Mouse (Mus musculus): ENCODE results near the gene Gm49358. TPM values are rescaled to one million over a fixed set of nuclear protein-coding genes. Genes with fewer than 3 reads are reported as not detected.

The Gm49358 gene
- total and polyA plus RNA-seq, 2 experiments from 2014 or later, result 4.2 TPM; not detected in 1

DNA sequence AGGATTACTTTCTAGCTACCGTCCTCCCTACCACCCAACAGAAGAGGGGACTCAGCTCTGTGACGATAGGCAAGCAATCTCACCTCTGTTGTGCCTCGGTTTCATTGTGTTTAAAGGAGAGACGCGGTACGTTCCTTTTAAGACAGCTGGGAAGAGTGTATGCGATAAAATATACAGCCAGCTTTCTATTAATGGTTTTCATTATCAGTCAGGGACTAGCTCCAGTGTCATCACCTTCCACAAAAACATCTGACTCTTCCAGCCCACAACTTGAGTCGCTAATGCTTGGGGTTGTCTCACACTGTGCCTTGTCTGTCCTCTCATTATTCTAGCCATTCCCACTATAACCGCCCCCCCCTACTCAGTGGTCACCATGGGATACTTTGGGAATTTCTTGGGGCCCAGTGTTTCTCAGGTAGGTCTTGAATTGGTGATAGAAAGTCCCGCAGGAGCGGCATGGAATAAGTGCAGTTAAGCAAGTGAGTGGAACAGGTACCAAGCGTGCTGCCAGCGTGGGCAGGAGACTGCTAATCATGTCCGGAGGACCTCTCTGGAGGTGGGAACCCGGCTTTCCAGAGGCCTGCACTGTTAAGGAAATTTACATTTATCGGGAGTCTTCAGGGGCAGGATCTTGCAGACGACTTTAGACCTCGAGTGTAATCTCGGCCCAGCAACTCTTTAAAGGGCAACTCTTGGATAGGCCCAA, 14.0 kb downstream of the Gm49358 start:
- H3K9ac ChIP-seq (replicated peaks; ENCODE audit: low read length), result peak overlapping the region; percentile 59; the same call in 1 of the 2 replicates
- H3K27ac ChIP-seq, result peak overlapping the region; percentile 76
- peak overlapping the region; percentile 84 for H3K4me2 ChIP-seq (ENCODE audit: low read depth, low read length)
- TF ChIP-seq CTCF (IDR thresholded peaks at IDR 0.05; ENCODE audit: low read depth), result no peak
- no peaks in the 10 kb centered on the region for H3K27me3 ChIP-seq (ENCODE audit: insufficient read depth, low read length)
- no peaks in the 10 kb centered on the region for H3K9me3 ChIP-seq (ENCODE audit: low read length)
- H3K4me3 ChIP-seq (ENCODE audit: low read length), result peak overlapping the region; percentile 64
- 0 out of 2 replicates have a peak, but pooled peaks have one; percentile 0 for ATAC-seq
- H3K4me1 ChIP-seq (ENCODE audit: insufficient read depth, low read length), result peaks cover 11% of the 10 kb centered on the region
- no peaks in the 10 kb centered on the region for H3K36me3 ChIP-seq (ENCODE audit: insufficient read depth, low read length)
- DNase-seq (ENCODE audit: low spot score), result no peak
- WGBS, result 43% methylated on average over 19 of the region's 19 CpGs

DNA sequence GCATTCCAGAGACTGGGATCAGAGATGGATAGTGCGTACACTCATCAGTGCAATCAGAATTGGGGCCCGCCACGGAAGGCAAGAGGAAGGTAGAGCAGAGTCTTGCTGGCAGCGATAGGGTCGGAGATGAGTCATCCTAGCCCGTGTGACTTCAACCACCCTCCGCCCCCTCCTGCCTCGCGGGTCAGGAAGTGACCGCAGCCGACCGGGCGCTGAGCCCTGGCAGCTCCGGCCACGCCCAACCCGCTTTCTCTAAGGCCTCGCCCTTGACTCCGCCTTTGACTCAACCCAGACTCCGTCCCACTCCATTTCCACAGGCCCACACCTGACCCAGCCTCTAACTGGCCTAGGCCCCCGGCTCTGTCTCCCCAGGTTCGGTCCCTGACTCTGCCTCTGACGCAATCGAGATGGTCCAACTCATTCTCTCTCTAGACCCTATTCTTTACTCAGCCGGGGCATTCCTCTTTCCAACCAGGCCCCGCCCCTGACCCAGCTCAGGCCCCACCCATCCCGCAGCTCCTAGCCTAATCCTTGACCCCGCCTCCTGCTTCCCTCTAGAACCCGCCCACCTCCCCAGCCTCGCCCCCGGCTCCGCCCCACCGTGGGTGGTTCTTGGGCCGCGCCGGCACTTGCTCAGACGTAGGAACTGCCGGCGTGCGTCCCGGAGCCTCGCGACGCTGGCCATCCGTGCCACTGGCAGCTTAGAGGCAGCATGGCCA, 14.8 kb downstream of the Gm49358 start, which contains the start of gene Nt5dc3:
Gene Nt5dc3 (plus strand): TSS at position 608 of the 719 bp plus-strand sequence.
- Histone ChIP-seq H3K4me3 (ENCODE audit: low read length) (peak within 1 kb of the TSS; percentile 64), H3K27ac (peak within 1 kb of the TSS; percentile 76), H3K9me3 (ENCODE audit: low read length) (no peaks in the 10 kb centered on the region), H3K4me2 (ENCODE audit: low read depth, low read length) (peak within 1 kb of the TSS; percentile 84), H3K4me1 (ENCODE audit: insufficient read depth, low read length) (peaks cover 13% of the 10 kb centered on the region), H3K36me3 (ENCODE audit: insufficient read depth, low read length) (no peaks in the 10 kb centered on the region), H3K9ac (replicated peaks; ENCODE audit: low read length) (peak within 1 kb of the TSS; percentile 59), H3K27me3 (ENCODE audit: insufficient read depth, low read length) (no peaks in the 10 kb centered on the region)
- TF ChIP-seq CTCF (IDR thresholded peaks at IDR 0.05; ENCODE audit: low read depth), result no peak
- DNase-seq (ENCODE audit: low spot score) (peak; percentile 97), ATAC-seq (peak; percentile 97)
- WGBS, result under 1% methylated on average over 41 of the region's 44 CpGs

DNA sequence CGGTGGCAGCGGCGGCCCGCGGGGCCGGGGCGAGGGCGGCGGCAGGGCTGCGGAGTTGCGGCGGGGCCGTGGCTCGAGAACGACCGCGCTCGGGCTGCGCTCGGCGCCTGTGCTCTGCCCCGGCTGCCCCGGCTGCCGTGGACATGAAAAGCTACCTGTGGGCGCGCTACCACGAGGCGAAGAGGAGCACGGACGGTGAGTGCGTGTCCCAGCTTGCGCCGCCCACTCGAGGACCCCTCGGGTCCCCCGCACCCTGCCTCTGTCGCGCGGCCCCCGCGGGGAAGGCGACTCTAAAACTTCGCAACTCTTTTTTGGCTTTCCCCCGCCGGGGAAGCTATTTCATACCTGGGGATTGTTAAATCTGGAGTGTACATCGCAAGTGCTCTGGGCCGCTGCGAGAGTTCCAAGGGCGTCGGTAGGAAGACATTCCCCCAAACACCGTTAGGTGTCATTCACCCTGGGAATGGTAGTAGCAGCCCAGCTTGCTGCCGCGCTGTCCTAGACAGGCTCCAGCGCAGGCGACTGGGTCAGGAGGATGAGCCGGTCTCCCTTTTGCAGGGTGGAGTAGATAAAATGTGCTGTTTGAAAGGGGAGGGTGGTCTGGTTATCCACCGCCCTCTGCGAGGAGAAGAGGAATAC, 15.5 kb downstream of the Gm49358 start:
- ATAC-seq (peak; percentile 55), DNase-seq (ENCODE audit: low spot score) (peak; percentile 53)
- Histone ChIP-seq H3K4me2 (ENCODE audit: low read depth, low read length) (peak overlapping the region; percentile 84), H3K9me3 (ENCODE audit: low read length) (no peaks in the 10 kb centered on the region), H3K27me3 (ENCODE audit: insufficient read depth, low read length) (no peaks in the 10 kb centered on the region), H3K36me3 (ENCODE audit: insufficient read depth, low read length) (no peaks in the 10 kb centered on the region), H3K27ac (peak overlapping the region; percentile 76), H3K4me1 (ENCODE audit: insufficient read depth, low read length) (peaks cover 13% of the 10 kb centered on the region), H3K9ac (replicated peaks; ENCODE audit: low read length) (peak overlapping the region; percentile 59), H3K4me3 (ENCODE audit: low read length) (peak overlapping the region; percentile 64)
- TF ChIP-seq CTCF (IDR thresholded peaks at IDR 0.05; ENCODE audit: low read depth), result peak; percentile 30; the same call in 1 of the 2 replicates
- WGBS, result under 1% methylated on average over 53 of the region's 58 CpGs

DNA sequence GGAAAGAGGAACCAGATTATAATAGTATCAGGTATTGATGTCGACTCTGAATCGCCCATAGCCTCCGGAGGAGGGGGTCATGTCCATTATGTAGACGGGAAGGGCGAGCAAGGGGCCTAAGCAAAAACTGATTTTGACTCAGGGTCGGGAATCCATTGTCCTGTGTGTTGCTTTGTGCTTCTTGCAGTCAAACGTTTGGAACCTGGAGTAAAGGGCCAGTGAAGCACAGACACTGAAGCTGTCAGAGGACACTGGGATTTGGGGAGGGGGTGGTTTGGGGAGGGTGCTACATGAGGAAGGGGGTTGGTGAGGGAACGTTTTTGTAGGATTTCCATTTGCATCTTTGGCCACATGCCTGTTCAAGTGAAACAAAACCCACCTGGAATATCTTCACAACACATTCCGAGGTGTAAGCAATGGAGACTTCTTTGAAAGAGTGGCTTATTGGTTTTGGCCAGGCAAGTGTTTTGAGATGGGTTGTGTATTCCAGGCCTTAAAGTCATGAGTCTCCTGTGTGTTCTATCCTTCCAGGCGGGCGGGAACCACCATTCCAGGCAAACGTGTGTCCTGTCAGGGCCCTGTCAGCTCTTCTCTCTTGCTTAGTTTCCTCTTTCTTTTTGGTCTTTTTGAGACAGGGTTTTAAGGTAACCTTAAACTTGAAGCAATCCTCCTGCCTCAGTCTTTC, 16.2 kb downstream of the Gm49358 start:
- H3K9ac ChIP-seq (replicated peaks; ENCODE audit: low read length), result peak overlapping the region; percentile 59
- peak overlapping the region; percentile 76 for H3K27ac ChIP-seq
- DNase-seq (ENCODE audit: low spot score) (peak; percentile 24), ATAC-seq (no peak)
- no peaks in the 10 kb centered on the region for H3K27me3 ChIP-seq (ENCODE audit: insufficient read depth, low read length)
- no peak for TF ChIP-seq CTCF (IDR thresholded peaks at IDR 0.05; ENCODE audit: low read depth)
- peak overlapping the region; percentile 64 for H3K4me3 ChIP-seq (ENCODE audit: low read length)
- peaks cover 13% of the 10 kb centered on the region for H3K4me1 ChIP-seq (ENCODE audit: insufficient read depth, low read length)
- H3K36me3 ChIP-seq (ENCODE audit: insufficient read depth, low read length), result no peaks in the 10 kb centered on the region
- no peaks in the 10 kb centered on the region for H3K9me3 ChIP-seq (ENCODE audit: low read length)
- WGBS, result 20% methylated on average over 12 of the region's 12 CpGs
- H3K4me2 ChIP-seq (ENCODE audit: low read depth, low read length), result peak overlapping the region; percentile 84

DNA sequence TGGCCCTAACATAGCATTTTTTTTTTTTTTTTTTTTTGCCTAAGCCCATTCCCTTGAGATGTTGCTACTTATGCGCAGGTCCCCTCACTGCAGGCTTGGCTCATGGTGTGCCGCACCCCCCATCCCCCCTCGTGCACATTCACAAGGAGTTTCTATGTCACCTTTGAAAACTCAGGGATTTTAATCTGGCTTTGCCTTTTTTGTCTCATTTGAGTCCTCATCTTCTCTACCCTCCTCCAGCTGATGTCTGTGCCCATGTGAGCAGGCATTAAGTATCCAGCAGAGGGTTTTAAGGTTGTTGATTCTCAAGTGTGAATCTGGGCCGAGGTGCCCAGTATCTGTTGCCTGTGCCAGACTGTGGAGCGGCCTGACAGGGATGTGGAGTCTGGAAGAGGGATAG, 17.9 kb downstream of the Gm49358 start:
- DNase-seq (ENCODE audit: low spot score) (no peak), ATAC-seq (no peak)
- TF ChIP-seq CTCF (IDR thresholded peaks at IDR 0.05; ENCODE audit: low read depth), result no peak
- 0 out of 2 replicates have a peak overlapping the region, but pooled peaks have one; percentile 23 for H3K4me2 ChIP-seq (ENCODE audit: low read depth, low read length)
- H3K9me3 ChIP-seq (ENCODE audit: low read length), result no peaks in the 10 kb centered on the region
- H3K4me3 ChIP-seq (ENCODE audit: low read length), result no peak overlapping the region
- H3K9ac ChIP-seq (replicated peaks; ENCODE audit: low read length), result no peak overlapping the region
- 43% methylated on average over 5 of the region's 5 CpGs for WGBS
- no peaks in the 10 kb centered on the region for H3K36me3 ChIP-seq (ENCODE audit: insufficient read depth, low read length)
- no peak overlapping the region for H3K27ac ChIP-seq
- H3K27me3 ChIP-seq (ENCODE audit: insufficient read depth, low read length), result no peaks in the 10 kb centered on the region
- H3K4me1 ChIP-seq (ENCODE audit: insufficient read depth, low read length), result peaks cover 13% of the 10 kb centered on the region

DNA sequence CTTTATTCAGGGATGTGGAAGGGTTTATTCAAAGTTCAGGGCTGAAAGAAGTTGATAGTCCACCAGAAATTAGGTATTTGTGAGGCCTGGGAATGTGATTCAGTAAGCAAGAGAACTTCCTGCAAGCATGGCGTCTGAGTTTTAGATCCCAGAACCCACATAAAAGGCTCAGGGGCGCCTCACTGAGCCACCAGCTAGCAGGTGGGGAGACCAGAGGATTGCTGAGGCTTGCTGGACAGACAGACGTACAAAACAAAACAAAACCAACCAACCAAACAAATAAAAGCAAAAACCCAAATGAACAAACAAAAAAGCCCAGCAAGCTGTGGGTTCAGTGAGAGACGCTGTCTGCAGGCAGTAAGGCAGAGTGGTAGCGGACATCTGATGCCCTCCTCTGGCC, 18.9 kb downstream of the Gm49358 start:
- no peaks in the 10 kb centered on the region for H3K9me3 ChIP-seq (ENCODE audit: low read length)
- no peaks in the 10 kb centered on the region for H3K36me3 ChIP-seq (ENCODE audit: insufficient read depth, low read length)
- H3K27ac ChIP-seq, result no peak overlapping the region
- TF ChIP-seq CTCF (IDR thresholded peaks at IDR 0.05; ENCODE audit: low read depth), result no peak
- no peak for DNase-seq (ENCODE audit: low spot score)
- ATAC-seq, result no peak
- H3K4me2 ChIP-seq (ENCODE audit: low read depth, low read length), result no peak overlapping the region
- no peaks in the 10 kb centered on the region for H3K27me3 ChIP-seq (ENCODE audit: insufficient read depth, low read length)
- H3K4me1 ChIP-seq (ENCODE audit: insufficient read depth, low read length), result peaks cover 13% of the 10 kb centered on the region
- no peak overlapping the region for H3K9ac ChIP-seq (replicated peaks; ENCODE audit: low read length)
- H3K4me3 ChIP-seq (ENCODE audit: low read length), result no peak overlapping the region
- WGBS, result 65% methylated on average over 5 of the region's 5 CpGs

Data from hindbrain, postnatal 0 days (tissue).